Mouse (Mus musculus) right cerebral cortex, adult 18-20 months (tissue): ENCODE measurements at regions not wholly inside any gene's neighbourhood (a gene's known extent, or its start where the extent isn't known, plus 50 kb on each side); places are given as distances from the start of the nearest gene placed in this dataset.
A peak's percentile ranks its signal among the peaks of the same experiment; 100 is the strongest.

Source experiments
- DNase-seq: peaks from one replicate; pipeline ENCODE4 v3.0.0; 2022; ENCODE audit warnings: mixed read lengths

GRCm38 (mm10) chr13:84565644-84566532, 343.8 kb downstream of the Tmem161b start:
- DNase-seq = no peak

DNA sequence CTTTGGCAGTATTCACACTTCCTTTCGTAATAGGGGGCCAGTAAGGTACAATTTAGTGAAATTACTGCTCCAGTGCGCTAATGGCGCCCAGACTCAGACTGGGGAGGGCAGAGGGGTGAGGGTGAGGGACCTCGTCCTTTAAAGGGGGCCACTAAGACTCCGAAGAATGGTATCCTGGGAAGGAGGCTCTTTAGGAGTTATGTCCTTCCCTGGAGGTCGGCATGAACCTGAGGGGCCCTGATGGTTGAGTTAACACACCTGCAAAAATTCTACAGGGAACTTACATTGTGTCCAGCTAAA, 344.4 kb downstream of the Tmem161b start:
- DNase-seq = no peak

DNA sequence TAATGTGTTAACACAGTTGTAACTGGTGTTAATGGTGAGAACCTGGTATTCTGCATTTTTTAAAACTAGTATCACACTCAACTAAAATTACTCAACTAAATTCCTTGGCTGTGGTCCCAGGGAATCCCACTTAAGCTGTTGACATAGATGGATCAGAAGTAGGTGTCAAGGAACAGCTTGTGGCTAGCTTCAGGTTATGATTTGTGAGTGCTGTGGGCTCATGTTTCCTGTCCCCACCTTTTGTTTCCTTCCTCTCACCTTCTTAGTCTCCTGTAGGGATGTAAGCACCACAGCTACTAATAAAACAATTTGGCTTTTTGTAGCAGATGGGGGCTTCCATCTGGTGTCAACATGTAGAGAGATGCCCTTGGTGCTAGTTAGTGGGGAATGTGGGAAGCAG, 347.3 kb downstream of the Tmem161b start:
- DNase-seq = no peak

DNA sequence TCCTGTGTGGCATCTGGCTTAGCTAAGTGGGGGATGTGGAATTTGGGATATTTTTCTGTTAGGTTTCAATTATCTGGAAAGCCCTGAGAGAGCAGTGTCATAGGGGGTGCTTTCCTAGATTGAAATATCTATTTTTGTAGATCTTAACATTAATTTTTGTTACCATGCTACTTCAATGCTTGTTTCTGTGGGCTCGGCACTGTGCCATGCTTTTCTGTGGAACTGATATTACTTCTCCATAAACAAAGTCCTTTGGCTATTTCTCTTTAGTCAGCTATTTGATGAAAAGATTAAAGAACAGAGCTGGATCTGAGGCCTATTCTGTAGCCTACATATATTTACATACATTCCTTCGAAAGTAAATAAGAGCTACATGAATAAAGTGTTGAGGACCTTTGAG, 348.1 kb downstream of the Tmem161b start:
- no peak for DNase-seq

- peak; percentile 52 for DNase-seq
These were observed 349.1 kb downstream of the Tmem161b start for GRCm38 (mm10) chr13:84570984-84571844.

DNA sequence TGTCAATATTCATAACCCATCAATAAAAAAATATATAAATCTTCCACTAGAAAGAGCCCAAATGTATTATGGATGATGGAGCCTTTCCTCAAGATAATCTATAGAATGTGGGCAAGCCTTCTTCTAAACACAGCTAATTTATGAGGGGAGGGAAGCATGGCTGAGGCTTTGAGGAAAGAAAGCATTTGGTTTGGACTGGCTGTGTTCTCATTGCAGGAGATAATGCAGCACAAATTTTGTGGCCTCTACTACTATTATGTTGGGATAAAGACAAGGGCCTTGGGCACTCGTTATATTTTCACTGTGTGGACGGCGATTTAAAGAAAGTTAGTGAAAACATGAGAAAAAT, 349.7 kb downstream of the Tmem161b start:
- DNase-seq = no peak

DNA sequence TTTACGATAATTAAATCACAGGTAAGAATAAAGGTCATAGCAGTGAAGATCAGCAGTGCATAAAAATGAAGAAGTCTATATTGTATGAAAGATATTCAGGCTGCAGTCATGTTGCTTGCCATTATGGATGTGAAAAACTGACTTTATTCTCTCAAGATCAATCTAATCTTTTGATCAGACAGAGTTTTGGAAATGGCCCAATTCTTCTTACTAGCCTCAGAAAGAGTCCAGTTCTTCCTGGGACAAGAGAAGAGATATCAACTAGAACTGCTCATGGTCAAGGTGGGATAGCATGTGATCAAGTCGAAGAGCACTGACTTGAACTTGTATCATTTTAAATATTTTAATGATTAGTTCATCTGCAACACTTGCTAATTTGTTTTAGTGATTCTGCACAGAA, 350.1 kb downstream of the Tmem161b start:
- DNase-seq = no peak

GRCm38 (mm10) chr13:84596585-84597142, 374.6 kb downstream of the Tmem161b start:
- no peak for DNase-seq

GRCm38 (mm10) chr13:84602612-84603011, 380.5 kb downstream of the Tmem161b start:
- no peak for DNase-seq

DNA sequence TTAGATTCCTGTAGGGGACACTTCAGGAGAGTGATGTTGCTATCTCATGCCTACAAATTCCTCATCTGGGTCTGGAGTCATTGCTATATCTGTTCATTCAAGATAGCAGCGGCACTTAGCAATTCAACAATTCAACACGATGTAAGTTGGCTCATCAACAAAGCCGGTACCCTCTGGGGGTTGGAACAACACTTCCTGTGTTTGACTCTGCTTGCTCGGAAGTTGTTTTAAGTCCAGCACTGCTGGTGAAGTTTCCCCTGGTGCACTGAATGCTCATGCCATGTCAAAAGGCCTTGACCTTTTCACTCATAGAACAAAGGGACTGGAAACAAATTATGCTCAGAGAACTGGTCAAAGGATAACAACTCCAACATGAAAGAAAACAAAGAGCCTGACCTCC, 390.4 kb downstream of the Tmem161b start:
- no peak for DNase-seq

DNA sequence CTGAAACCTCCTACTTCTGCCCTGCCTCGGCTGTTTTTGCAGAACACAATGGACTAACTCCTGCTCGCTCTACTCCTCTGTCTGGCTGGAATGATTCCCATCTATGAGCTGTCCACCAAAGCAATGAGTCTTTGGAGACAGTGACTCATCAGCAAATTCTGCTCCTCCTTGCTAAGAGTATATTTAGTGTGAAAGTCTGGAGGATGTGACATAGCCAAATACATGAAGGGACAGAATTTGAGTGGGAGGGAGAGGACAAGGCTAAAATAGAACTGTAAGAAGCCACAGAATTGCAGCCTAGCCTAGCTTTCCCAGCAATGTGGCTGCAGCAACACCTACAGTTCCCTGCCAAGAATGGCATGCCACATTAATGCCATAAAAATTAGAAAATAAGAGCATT, 390.9 kb downstream of the Tmem161b start:
- DNase-seq = peak; percentile 84

DNA sequence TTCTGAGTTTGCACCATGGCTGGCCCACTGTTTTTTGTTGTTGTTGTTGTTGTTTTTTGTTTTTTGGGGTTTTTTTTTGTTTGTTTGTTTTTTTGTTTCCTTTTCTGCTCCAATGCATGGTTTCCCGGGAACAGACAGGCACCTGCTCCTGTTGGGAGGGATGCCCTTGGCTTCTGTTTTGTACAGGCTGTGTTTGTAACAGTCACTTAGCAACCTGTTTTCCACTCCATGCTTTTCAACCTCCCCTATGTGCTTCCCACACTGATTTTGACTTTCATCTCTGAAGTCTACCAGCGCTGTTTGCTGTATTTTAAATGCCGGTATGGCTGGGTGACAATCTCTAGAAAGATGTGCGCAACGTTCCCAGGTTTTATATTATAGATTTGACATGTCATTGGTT, 402.6 kb downstream of the Tmem161b start:
- DNase-seq = no peak

GRCm38 (mm10) chr13:84625527-84625926, 403.4 kb downstream of the Tmem161b start:
- no peak for DNase-seq

- DNase-seq = no peak
These were observed 403.8 kb downstream of the Tmem161b start for GRCm38 (mm10) chr13:84625927-84626326.

DNA sequence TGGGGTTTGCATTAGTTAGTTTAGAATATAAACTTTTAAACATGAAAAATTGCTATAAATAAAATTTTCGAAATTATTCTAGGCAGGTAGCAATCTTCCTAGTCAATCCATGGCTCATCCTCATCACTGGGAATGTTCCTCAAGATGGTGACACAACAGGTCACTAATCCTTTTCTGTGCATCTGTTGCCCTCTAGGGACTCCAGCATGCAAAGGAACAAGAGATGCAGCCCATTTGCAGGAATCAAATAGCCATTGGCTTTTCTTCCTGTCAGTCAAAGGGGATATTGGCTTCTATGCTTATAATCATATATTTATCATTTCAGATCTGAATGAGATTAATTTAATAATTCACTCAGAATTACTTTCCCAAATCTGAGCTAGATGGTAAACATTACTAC, 404.3 kb downstream of the Tmem161b start:
- no peak for DNase-seq

GRCm38 (mm10) chr13:84630686-84631085, 408.6 kb downstream of the Tmem161b start:
- DNase-seq = peak; percentile 29

- DNase-seq = peak; percentile 13
These were observed 410.4 kb downstream of the Tmem161b start for GRCm38 (mm10) chr13:84632493-84632892.

GRCm38 (mm10) chr13:84636831-84637230, 414.7 kb downstream of the Tmem161b start:
- no peak for DNase-seq

DNA sequence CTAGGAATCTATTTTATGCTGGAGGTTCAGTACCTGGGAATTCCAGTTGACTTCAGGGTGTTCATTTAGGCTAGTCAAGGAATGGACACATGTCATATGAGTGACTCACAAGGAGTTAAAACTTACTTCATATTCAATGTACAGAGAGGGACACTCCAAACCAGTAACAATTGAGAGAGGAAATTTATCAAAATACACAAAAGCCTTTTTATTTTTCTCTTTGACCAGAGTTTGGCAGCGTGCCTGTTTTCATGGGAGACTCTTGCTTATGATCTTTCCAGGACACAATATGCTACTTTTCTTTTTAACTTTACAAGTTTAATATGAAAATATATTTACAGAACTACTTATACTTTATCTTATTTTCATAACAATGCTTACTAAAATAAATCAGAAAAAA, 415.5 kb downstream of the Tmem161b start:
- DNase-seq = no peak

- DNase-seq = no peak
These were observed 416.4 kb downstream of the Tmem161b start for GRCm38 (mm10) chr13:84638401-84638934.

- DNase-seq = no peak
These were observed 417.3 kb downstream of the Tmem161b start for GRCm38 (mm10) chr13:84639087-84640022.

DNA sequence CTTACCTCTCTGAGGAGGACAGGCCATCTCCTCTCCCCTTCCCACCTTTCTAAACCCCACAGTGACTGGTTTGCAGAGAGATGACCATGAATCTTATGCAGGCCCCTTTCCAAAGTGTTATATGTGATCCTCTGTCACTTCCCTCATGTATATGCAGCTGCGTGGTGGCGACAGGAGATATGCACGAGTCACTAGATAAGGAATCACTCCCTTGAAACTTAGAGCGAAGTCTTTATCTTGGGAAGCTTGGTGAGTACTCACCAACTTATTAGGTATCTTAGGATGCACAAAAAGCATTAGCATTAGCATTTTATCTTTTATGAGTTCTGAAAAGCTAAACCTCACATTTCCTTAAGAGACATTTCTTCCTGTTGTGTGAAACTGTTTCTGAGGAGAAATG, 421.9 kb downstream of the Tmem161b start:
- no peak for DNase-seq
